Mouse (Mus musculus): Measurements from ENCODE around the gene 0610040J01Rik.
A peak's percentile ranks its signal among the peaks of the same experiment; 100 is the strongest.
"Not testable (repeated sequence)": the region's sequence is repeated elsewhere in the genome, so short reads cannot be mapped to it uniquely, and the experiment has no call there.

Gene 0610040J01Rik

DNA sequence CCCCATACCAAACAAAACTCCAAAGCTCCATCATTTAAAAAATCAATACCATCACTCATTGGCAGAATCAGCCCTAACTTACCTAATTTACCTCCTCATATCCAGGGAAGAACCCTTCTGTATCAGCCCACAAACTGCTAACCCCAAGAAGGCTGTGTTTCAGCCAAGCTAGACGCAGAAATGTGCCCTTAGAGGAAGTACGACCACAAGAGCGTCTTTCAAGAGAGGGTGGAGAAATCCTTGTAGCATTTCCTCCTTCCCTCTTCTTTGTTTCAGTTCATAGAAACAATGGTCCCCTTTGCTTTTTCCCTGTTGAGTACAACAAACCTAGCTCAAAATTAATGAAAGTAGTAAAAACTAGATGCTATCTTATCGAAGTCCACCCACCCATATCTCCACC is 18.9 kb downstream of the 0610040J01Rik start:
- no peak for DNase-seq

DNA sequence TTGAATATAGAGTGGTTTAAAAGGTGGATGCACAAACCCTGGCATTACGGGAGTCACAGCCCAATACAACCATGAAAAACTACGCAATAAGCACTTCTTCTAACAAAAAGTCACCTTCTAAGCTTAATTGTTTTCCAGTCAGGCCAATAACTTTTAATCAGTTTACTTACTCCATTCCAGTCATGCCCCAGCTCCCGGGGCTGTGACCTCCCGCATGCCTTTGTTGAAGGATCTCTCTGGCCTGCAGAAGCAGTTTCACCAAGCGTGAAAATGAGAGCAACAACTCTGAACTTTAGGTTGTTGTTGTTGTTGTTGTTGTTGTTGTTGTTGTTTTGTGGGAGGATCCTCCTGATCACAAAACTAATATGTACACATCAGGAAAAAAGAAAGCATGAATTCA is 21.8 kb downstream of the 0610040J01Rik start:
- DNase-seq: no peak

DNA sequence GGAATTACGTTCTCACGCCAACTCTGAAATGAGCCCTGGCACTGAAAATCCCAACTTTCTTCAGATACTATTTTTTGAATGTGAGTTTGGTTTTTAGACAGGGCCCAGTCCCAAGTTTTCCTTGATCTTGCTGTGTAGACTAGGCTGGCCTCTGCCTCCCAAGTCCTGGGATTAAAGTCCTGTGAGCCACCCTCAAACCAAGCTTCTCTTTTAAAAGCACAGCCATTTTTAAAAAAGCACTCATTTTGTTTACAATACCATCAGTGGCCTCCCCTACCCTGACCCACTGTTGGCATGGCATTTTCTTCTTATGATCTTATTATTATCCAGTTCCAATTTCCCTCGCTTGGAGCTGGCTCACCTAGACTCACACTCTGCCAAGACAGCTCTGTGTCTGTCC is 22.3 kb downstream of the 0610040J01Rik start:
- no peak for DNase-seq

DNA sequence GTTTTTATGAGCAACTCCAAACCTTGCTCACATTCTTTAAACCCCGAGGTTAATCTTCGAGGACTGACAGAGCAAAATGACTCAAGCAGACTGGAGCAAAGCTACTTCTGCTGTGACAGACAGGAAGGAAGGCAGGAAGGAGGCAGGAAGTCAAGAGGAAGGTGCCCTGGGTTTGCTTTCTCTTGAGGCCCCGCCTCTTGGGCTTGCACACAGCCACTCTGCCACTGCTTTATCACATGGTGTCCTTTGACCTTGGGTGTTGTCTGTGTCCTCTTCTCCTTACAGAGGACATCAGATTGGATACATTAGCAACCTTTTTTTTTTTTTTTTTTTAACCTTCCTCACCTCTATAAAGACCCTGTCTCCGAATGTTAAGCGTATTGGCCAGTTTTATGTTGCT is 25.0 kb downstream of the 0610040J01Rik start:
- DNase-seq: peak; percentile 25

DNA sequence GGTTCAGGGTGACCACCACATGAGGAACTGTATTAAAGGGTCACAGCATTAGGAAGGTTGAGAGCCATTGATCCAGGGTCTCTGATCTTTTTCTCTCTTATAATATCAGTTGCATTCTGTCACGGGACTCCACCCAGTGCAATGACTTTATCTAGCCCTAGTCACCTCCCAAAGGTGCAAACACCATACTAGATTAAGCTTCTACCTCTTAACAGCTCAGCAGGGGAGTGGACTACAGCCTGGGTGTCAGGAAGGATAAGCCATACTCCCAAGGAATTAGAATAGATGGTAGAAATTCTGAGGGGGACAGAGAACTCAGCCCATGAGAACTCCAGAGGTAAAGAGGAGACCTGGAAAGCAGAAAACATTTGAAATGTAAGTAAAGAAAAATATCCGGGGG is 25.7 kb downstream of the 0610040J01Rik start:
- DNase-seq: no peak

DNA sequence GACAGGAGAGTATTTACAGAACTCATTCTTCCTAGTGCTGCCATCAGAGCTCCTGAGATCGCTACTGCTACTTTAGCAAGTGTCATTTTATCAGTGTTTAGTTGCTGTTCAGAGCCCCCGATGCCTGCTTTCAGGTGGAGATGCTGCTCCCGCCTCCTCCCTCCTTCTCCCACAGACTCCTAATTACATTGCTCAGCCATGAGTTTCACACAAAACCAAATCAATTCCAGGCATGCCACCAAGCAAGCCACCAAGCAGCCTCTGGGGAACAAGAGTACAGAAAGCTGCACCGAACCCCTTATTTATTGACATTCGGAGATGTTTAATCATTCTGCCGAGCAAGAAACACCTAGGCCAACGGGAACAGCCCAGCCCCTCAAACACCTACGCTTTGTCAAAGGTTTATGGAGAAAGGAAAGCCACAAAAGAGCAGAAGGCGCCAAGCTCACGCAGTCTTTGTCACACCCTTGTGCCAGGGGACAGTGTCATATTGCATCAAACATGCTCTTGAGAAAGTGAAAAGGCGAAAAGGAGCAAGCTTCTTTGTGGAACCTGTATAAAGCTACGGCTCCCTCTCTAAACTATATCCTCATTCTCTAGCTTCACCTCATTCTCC is 27.7 kb downstream of the 0610040J01Rik start:
- DNase-seq: no peak

DNA sequence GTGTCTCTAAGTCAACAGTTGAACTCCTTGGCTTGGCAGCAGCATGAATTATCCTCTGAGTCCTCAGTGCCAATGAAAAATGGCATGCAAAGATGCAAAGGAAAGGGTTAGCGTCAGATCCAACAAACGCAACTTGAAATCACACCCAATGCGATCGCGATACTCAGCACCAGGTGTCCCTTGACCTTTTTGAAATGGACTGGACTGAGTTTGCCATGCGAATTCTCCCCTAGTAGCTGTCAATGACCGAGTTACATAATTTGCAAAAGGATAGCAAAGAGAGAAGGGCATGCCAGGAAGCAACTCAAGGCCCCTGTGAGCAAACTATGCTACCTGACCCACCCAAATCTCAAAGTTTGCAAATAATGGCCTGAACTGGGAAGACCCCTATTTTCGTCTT is 34.9 kb downstream of the 0610040J01Rik start:
- DNase-seq: no peak

DNA sequence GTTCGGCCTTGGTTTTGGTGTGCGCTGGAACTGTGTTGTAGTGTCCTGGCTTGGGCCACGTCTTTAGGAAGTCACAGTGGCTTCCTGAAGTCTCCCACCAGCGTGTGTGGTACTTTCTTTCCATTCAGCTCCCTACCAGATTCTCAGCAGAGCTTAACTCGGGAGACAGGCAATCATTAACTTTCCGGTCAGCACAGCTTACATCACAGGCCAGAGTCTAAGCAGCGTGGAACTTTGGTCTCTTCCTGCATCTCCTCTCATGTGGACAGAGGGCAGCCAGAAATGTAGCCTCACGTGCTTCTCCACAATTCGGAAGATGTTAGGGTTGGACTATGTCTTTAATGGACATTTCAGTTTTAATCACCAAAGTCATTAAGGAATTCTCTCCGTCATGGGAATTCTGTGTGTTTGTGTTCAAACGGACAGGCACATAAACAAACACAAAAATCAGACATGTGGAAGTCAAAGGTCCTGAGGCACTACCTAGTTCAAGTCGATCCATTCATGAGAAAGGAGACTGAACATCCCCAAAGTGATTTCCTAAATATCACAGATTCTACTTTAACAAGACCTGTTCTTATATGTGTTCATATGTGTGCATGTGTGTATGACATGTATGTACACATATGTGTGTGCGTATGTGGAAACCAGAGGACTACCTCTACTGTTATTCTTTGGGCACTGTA is 35.5 kb downstream of the 0610040J01Rik start:
- no peak for DNase-seq

DNA sequence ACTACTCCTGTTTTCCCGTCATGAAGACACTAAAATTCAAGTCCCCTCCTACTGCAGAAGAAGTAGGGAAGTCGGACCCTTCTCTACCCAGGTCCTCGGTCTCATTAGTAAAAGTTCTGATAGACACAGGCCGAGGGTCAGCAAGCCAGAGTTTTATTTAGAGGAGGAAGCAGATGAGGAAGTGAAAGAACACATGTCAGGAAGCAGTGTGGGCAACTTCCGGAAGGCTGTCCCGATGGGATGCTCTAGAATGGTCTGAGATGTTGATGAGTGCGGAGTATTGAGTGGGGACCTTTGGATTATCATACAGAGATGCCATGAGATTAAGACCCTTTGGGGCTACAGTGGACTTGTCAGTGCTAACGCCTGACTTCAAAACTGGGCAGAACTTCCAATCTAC is 46.7 kb downstream of the 0610040J01Rik start:
- DNase-seq: no peak

DNA sequence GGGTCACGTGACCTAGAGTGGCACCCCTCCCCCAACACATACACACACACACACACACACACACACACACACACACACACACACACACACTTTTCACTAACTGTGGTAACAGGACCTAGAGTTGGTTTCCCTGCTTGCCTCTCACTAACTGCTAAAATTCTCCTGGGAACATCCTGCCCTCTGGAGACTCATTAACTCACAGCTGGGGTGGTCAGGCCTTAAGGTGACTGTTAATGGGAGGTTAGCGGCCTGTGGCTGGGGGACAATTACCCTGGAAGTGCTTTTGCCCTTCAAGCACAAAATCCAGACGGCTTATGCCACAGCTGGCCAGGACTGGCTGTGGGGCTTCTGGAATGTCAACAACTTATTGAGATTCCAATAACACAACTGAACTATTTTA is 55.3 kb downstream of the 0610040J01Rik start:
- no peak for DNase-seq

DNA sequence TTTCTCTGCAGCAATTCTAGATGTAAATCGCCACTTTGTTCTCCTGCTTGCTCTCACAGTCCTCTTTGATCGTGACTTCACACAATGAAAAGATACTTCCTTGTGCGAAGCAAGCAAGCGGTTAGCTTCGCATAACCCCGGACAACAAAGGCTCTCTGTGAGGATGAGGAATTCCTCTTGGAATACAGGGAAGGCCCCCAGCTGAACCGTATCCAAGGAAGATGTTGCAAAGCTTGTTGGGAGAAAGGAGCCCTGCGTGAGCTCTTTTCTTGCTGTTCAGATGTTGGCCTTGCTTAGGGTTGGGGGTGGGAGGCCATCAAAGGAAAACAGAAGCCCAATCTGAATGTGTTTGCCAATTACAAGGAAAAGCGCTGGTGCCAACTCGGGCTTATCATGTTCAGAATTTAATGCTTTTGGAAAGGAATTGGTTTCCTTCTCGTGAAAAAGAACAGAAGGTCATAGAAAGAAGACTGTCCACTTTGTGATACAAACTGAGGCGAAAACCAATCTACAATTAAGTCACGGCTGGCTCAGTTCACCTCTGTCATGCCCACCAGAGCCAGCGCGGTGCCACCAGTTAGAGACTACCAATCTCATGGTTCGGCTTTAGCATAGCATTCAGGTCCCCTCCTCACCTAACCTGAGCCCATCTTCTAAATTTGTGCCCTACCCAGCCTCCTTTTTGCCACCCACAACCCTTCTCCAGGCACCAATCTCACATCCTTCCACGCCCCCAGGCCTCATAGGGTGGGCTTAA is 60.2 kb downstream of the 0610040J01Rik start:
- DNase-seq: no peak

DNA sequence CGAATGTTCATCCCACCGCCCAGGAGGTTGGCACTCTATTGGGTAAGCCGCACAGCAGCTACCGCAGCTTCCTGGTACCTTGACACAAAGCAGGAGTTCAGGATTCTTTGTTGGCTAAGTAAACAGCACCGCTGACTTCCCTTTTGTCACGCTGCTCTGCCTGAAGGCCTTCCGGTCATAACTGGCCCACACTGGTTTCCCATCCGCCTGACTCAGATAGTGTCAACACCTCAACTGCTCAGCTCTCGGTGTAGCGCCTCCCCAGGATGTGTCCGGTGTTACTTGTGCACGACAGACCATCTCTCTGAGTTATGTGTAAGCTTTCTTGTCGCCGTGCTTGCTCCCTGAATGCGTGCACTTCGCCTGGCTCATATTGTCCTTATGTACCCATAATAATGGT is 62.7 kb downstream of the 0610040J01Rik start:
- no peak for DNase-seq

DNA sequence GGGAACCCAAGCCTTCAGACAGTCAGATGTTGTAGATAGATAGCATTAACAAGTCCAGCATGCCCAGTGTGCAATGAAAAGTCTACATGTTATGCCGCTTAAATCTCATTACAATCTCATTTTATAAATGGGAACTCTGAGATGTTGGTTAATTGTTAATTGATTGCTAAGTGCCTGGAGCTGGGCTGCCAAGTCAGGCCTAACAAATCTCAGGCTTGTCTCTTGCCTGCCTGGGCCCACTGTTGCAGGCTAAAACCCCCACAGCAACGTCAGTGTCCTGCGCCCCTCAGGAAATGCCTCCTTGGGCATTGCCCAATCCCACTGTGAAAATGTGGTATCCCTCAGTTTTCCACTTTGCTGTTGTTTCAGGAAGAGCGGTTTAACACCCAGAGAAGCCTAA is 63.9 kb downstream of the 0610040J01Rik start:
- no peak for DNase-seq

DNA sequence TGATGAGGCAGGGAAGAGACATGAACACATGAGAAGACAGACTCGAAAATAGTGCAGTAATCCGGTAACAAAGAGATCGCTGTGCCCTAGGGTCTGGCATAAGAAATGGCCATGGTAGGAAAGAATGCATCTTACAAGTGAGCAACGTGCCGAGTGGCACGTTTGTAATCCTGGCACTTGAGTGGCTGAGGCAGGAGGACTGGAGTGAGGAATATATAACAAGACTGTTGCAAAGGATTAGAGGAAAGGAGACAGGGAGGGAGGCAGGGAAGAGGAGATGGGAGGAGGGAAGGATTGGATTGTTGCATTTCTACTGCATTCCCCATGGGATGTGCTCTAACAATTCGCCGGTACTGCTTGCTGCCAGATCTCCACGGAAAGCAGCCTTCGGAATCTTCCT is 66.9 kb downstream of the 0610040J01Rik start:
- no peak for DNase-seq

DNA sequence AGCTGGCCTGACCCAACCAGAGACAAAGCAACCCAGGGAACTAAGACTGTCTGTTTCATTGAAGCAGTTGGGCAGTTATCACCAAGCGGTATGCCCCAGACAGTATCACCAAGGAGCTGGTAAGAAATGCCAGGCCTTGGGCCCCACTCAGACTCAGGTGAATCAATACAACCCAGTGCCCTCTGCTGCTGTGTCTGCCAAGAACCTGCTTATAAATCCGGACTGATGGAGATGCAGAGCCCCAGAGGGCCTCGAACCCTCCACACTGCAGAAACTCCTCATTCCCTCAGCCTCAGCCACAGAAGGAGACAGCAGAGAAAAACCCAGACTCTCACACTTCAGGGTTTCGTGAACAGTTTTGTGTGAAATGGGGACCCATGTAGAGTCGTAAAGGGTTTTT is 74.1 kb downstream of the 0610040J01Rik start:
- no peak for DNase-seq

DNA sequence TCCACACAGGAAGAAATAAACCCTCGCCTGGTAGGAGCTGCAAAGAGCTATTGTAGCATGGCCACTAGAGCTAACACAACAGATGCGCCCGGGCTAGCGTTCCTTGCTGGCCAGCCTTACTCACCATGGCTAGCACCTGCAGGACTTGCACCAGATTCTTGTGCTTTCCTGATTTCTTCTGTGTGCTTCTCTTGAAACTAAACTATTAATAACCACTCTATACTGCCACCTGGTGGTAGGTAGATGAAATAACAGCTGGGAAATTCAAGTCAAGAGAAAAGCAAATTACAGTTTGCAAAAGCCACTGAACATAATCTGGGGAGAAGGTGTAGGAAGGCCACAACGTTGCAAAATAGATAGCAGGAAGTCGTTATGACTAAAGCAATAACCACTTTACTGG is 74.5 kb downstream of the 0610040J01Rik start:
- DNase-seq: peak; percentile 21

DNA sequence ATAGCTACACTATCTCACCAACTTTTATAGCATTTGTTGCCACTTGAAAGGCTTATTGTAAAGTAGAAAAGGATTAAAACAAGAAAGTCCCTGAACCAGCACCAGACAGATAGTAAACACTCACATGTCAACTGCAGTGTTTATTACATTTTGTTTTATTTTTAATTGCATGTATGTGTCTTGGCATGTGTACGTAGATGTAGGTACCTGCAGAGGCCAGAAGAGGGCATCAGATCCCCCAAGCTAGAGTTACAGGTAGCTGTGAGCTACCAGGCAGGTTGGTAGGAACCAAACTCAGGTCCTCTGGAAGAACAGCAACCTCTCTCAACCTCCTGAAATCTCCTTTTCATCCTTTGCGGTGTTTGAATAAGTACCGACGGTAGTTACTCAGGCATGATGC is 74.9 kb downstream of the 0610040J01Rik start:
- peak; percentile 18 for DNase-seq

DNA sequence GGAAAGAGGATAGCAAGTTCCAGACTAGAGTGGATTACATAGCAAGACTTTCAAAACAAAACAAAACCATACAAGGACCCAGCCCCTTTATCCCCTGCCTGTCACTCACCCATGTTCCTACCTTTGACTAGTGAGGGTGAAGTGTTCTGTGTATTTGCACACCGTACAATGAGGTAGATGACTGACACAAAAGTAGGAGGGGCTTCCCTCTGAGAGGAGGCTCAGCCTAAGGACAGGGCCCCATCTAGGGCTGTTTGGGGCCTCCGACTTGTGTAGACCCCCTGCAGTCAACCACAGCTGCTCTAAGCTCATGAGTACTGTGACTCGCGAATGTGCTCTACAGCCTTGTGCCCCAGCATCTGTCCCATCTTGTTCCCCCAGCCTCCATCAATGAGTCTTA is 79.1 kb downstream of the 0610040J01Rik start:
- no peak for DNase-seq

DNA sequence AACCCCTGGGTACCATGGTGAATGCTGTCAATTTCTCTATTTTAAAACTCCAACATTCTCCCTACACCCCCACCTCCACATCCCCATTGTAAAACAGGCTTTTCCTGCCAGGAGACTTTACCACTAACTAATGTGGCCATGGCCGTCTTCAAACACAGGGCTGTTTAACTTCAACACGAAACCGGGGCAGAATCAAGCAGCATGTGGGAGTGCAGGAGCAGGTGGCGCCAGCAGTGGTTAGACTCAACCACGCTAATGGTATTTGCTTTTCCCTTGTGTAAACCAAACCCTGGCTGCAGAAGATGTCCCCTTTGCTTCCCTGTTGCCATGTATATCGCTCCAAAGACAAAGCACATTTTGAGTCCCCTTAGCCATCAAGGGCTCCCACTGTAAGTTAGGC is 79.7 kb downstream of the 0610040J01Rik start:
- DNase-seq: no peak

DNA sequence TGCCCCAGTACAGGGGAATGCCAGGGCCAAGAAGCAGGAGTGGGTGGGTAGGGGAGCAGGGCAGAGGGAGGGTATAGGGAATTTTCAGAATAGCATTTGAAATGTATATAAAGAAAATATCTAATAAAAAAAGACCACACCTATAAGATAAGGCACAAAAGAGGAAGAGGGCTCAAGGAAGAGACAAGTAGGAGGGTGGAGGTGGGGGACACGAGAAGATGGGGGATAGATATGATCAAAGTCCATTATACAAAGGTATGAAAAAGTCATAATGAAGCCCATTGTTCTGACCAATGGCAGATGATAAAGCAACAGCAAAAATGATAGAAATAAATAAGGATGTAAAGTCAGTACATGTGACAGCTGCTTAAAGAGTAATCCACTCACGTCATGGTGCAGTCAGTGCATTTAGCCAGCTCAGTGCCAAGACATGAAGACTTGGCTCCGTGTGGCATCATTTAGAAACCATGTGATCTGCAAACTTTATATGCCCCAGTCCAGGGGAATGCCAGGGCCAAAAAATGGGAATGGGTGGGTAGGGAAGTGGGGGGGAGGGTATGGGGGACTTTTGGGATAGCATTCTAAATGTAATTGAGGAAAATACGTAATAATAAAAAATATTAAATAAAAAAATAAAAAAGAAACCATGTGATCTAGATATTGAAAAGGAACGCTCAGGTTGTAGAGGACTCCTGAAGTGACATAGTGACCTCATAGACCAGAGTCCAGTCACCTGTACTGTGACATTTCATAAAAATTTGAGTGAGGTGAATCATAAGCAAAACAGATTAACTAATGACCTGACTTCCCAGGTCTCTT is 85.0 kb downstream of the 0610040J01Rik start:
- DNase-seq: not testable (repeated sequence)

DNA sequence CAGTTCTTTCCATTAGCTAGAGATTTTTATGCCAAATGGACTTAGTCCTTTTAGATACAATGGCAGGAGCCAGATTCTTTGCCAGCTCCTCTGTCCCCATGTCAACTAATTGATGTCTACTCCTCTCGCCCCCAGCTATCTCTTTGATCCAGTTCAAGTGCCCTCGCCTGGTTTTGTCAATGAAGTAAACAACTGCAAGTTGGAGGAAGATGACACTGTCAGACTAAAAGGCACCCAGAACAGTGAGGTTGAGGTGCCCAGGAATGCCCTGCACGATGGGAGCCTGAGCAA is 85.6 kb downstream of the 0610040J01Rik start:
- DNase-seq: no peak

DNA sequence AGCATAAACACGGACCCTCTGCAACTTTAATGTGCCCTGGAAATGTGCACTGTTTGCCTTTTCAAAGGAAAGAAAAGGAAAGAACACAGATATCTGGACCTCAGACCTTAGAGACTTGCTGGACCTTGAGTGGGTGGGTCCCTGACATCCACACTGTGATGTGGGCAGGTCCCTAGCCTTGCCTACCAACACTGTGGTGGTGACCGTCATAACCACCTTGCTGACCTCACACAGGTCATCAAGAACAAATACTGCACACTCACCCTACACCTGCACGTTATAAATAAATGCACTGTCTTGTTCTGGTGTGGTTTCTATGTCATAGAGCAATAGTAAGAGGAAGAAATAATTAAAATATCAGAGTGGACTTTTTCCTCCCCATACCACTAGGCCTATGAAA is 91.2 kb downstream of the 0610040J01Rik start:
- DNase-seq: no peak

All from thymus, postnatal 4 days (tissue).